Mouse (Mus musculus) heart, adult 8-10 months (tissue): ENCODE data around the gene Mblac2. TPM values are rescaled to one million over a fixed set of nuclear protein-coding genes. Genes with fewer than 3 reads are reported as not detected.

ENCODE experiments used
- total RNA-seq, 4 experiments: library from RNA; stranded (reverse); gene quantifications; 2 replicates each; pipeline ENCODE4 v1.2.4; 2022

Mblac2 gene
- total RNA-seq, 4 experiments from 2014 or later: 4.8 to 7.6 (median 6.3) TPM

Other genes starting within 250 kb of the Mblac2 start
- gene Adgrv1, start 78.2 kb upstream of the Mblac2 start, total RNA-seq: under 1 TPM; 0.05 to 0.38 (median 0.30) TPM
- 10 to 100 TPM; 11.9 to 15.0 (median 14.2) TPM for gene Lysmd3, start 53.7 kb upstream of the Mblac2 start, total RNA-seq
- gene Polr3g, start 328 bp upstream of the Mblac2 start, total RNA-seq: 1 to 10 TPM; 4.3 to 5.9 (median 5.4) TPM
- 10 to 100 TPM; 42.4 to 60.0 (median 51.5) TPM for gene Cetn3, start 71.7 kb downstream of the Mblac2 start, total RNA-seq